Mouse (Mus musculus): ENCODE data around the gene Klhl6. TPM values are rescaled to one million over a fixed set of nuclear protein-coding genes. Genes with fewer than 3 reads are reported as not detected.

Gene Klhl6
- total and polyA plus RNA-seq, 3 experiments = 4.8 to 6.9 TPM; not detected in 1

GRCm38 (mm10) chr16:19969506-19969905 is 13.3 kb downstream of the Klhl6 start (continued):
- TF ChIP-seq MAFK (IDR thresholded peaks at IDR 0.05; ENCODE audit: borderline replicate concordance, low read depth, low read length) = no peak
- TF ChIP-seq USF2 (IDR thresholded peaks at IDR 0.05; ENCODE audit: borderline replicate concordance in 1 of 2, insufficient read depth in 1 of 2, low read depth in 1 of 2, low read length in 2 of 2) = no peak
- TF ChIP-seq CTCF (IDR thresholded peaks at IDR 0.05 in 2 of 3, conservative IDR thresholded peaks at IDR 0.05 in 1 of 3; ENCODE audit: control insufficient read depth in 1 of 3, insufficient read depth in 1 of 3, low read depth in 2 of 3, low read length in 3 of 3, poor library complexity in 1 of 3, severe bottlenecking in 1 of 3) = no peak
- no peak for TF ChIP-seq MYB (IDR thresholded peaks at IDR 0.05; ENCODE audit: low read depth, low read length)
- no peak for TF ChIP-seq BHLHE40 (IDR thresholded peaks at IDR 0.05; ENCODE audit: borderline replicate concordance, low read depth, low read length)
- TF ChIP-seq E2F4 (IDR thresholded peaks at IDR 0.05; ENCODE audit: borderline replicate concordance, low read depth, low read length) = no peak
- TF ChIP-seq USF1 (IDR thresholded peaks at IDR 0.05; ENCODE audit: low read depth, low read length) = no peak
- no peak for TF ChIP-seq GABPA (IDR thresholded peaks at IDR 0.05; ENCODE audit: low read depth, low read length)
- no peak for TF ChIP-seq POLR2AphosphoS2 (IDR thresholded peaks at IDR 0.05; ENCODE audit: low read length)
- peak; percentile 49; the same call in 1 of the 2 replicates for TF ChIP-seq ETS1 (IDR thresholded peaks at IDR 0.05; ENCODE audit: low read depth, low read length)
- TF ChIP-seq ZNF384 (IDR thresholded peaks at IDR 0.05; ENCODE audit: low read depth, low read length) = no peak
- TF ChIP-seq ZKSCAN1 (IDR thresholded peaks at IDR 0.05; ENCODE audit: low read depth, low read length) = no peak
- no peak for TF ChIP-seq ZC3H11A (IDR thresholded peaks at IDR 0.05; ENCODE audit: low read depth, low read length)
- TF ChIP-seq RAD21 (IDR thresholded peaks at IDR 0.05; ENCODE audit: low read depth, low read length) = no peak
- TF ChIP-seq MEF2A (IDR thresholded peaks at IDR 0.05; ENCODE audit: extremely low read depth, insufficient replicate concordance, low read depth, low read length, poor library complexity, severe bottlenecking) = no peak
- TF ChIP-seq ELF1 (IDR thresholded peaks at IDR 0.05; ENCODE audit: low read depth, low read length) = no peak
- TF ChIP-seq MYC (IDR thresholded peaks at IDR 0.05; ENCODE audit: low read depth, low read length) = peak; percentile 83
- peak; percentile 50; the same call in 1 of the 2 replicates for TF ChIP-seq TBP (IDR thresholded peaks at IDR 0.05; ENCODE audit: low read depth, low read length)
- no peak for TF ChIP-seq KAT2A (conservative IDR thresholded peaks at IDR 0.05; ENCODE audit: low read depth, low read length)
- TF ChIP-seq NRF1 (IDR thresholded peaks at IDR 0.05; ENCODE audit: insufficient read depth, low read depth, low read length, poor library complexity, severe bottlenecking) = no peak
- no peak for TF ChIP-seq ZMIZ1 (IDR thresholded peaks at IDR 0.05; ENCODE audit: low read depth, low read length)
- no peak for TF ChIP-seq MXI1 (IDR thresholded peaks at IDR 0.05; ENCODE audit: low read depth, low read length)

- H3K9me3 ChIP-seq (replicated peaks; ENCODE audit: insufficient read depth, low read length) = no peaks in the 10 kb centered on the region
- no peak overlapping the region for H3K9ac ChIP-seq (ENCODE audit: control insufficient read depth, low read depth, low read length, poor library complexity, severe bottlenecking)
- peaks cover 0 to 35% of the 10 kb centered on the region in 2 experiments; a peak in 2 of 4 replicates for H3K36me3 ChIP-seq (ENCODE audit: control insufficient read depth in 1 of 2, insufficient read depth in 2 of 2, low read length in 2 of 2)
- peaks cover 2% of the 10 kb centered on the region; the same call in 1 of the 2 replicates for H3K79me2 ChIP-seq (ENCODE audit: control insufficient read depth, insufficient read depth, low read length, poor library complexity)
- TF ChIP-seq ZC3H11A (IDR thresholded peaks at IDR 0.05; ENCODE audit: low read depth, low read length) = no peak
- peak; percentile 76 for TF ChIP-seq JUND (IDR thresholded peaks at IDR 0.05; ENCODE audit: low read depth, low read length)
- H3K4me1 ChIP-seq (ENCODE audit: control insufficient read depth in 1 of 2, insufficient read depth in 2 of 2, low read length in 2 of 2) = peaks cover 21 to 32% of the 10 kb centered on the region in 2 experiments
- DNase-seq (ENCODE audit: low read depth, low spot score) = no peak
- H3K27ac ChIP-seq (ENCODE audit: control insufficient read depth, low read depth, low read length) = peak overlapping the region; percentile 29; the same call in 1 of the 2 replicates
- no peak overlapping the region for H3K4me3 ChIP-seq (ENCODE audit: control insufficient read depth in 1 of 2, insufficient read depth in 1 of 2, low read depth in 2 of 2, low read length in 2 of 2)
- H3K27me3 ChIP-seq (ENCODE audit: control insufficient read depth in 1 of 2, insufficient read depth in 2 of 2, low read length in 2 of 2) = no peaks in the 10 kb centered on the region
Observed at GRCm38 (mm10) chr16:19968666-19969065, 14.2 kb downstream of the Klhl6 start.
